Mouse (Mus musculus): Measurements from ENCODE around the gene Fam102a. TPM values are rescaled to one million over a fixed set of nuclear protein-coding genes. Genes with fewer than 3 reads are reported as not detected.
A peak's percentile ranks its signal among the peaks of the same experiment; 100 is the strongest.

Fam102a gene
- polyA plus RNA-seq, 1 experiment from 2014 or later: 12.7 TPM

GRCm38 (mm10) chr2:32524536-32525031 lies 10.5 kb upstream of the Fam102a start:
- Histone ChIP-seq H3K4me3 (ENCODE audit: low read length) (no peak overlapping the region), H3K9ac (ENCODE audit: low read length) (no peak overlapping the region), H3K9me3 (ENCODE audit: control insufficient read depth, low read length) (no peaks in the 10 kb centered on the region), H3K27ac (ENCODE audit: low read length) (no peak overlapping the region), H3K4me1 (replicated peaks; ENCODE audit: control insufficient read depth, insufficient read depth, low read length) (no peaks in the 10 kb centered on the region), H3K36me3 (ENCODE audit: control insufficient read depth, insufficient read depth, low read length) (no peaks in the 10 kb centered on the region), H3K27me3 (ENCODE audit: control insufficient read depth, insufficient read depth, low read depth, low read length) (no peaks in the 10 kb centered on the region), H3K4me2 (ENCODE audit: low read depth, low read length) (no peak overlapping the region)
- 65% methylated on average over 13 of the region's 13 CpGs for WGBS
- ATAC-seq (ENCODE audit: low read depth): peak; percentile 62

DNA sequence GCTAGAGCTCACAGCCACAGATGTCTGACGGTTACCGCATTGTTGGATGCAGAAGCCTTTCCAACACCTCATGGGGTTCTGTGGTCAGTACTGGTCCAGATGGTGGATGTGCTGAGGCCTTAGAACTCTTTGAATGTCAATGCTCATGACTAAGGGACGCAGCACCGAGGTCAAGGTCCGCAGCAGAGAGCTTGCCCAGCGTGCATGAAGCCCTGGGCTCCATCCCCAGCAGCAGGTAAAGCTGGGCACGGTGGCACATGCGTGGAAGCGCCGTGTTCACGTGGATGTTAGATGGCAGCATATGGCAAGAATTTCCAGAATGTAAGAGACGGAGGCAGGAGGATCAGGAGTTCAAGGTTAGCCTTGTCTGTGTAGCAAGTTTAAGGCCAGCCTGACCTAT lies 9.3 kb upstream of the Fam102a start:
- no peaks in the 10 kb centered on the region for H3K36me3 ChIP-seq (ENCODE audit: control insufficient read depth, insufficient read depth, low read length)
- 84% methylated on average over 12 of the region's 12 CpGs for WGBS
- H3K27me3 ChIP-seq (ENCODE audit: control insufficient read depth, insufficient read depth, low read depth, low read length): no peaks in the 10 kb centered on the region
- H3K27ac ChIP-seq (ENCODE audit: low read length): no peak overlapping the region
- no peak overlapping the region for H3K9ac ChIP-seq (ENCODE audit: low read length)
- no peak overlapping the region for H3K4me2 ChIP-seq (ENCODE audit: low read depth, low read length)
- no peaks in the 10 kb centered on the region for H3K4me1 ChIP-seq (replicated peaks; ENCODE audit: control insufficient read depth, insufficient read depth, low read length)
- no peak for ATAC-seq (ENCODE audit: low read depth)
- no peaks in the 10 kb centered on the region for H3K9me3 ChIP-seq (ENCODE audit: control insufficient read depth, low read length)
- H3K4me3 ChIP-seq (ENCODE audit: low read length): no peak overlapping the region

DNA sequence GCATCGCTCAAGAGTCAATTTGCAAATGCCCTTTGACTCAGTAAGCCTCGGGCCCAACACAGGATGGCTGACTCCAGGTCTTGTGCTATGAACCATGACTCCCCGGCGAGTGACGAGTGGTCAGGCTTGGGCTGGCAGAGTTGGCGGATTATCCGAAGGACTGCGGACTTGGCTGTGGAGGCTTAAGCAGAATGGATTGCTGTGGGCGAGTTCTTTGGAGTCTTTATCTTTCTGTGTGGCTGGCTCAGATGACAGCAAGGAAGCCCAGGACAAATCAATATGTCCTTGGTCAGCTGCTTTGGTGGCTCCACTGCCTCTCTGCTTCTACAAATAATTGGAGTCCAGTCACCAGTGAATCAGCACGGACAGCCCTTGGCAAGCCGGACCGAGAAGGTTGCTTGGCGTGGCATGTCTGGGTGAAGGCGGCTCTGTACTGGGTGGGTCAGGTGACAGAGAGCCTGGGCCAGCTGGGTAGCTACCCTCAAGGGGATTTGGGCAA lies 7.6 kb upstream of the Fam102a start:
- Histone ChIP-seq H3K27me3 (ENCODE audit: control insufficient read depth, insufficient read depth, low read depth, low read length) (no peaks in the 10 kb centered on the region), H3K9ac (ENCODE audit: low read length) (no peak overlapping the region), H3K36me3 (ENCODE audit: control insufficient read depth, insufficient read depth, low read length) (no peaks in the 10 kb centered on the region), H3K4me1 (replicated peaks; ENCODE audit: control insufficient read depth, insufficient read depth, low read length) (no peaks in the 10 kb centered on the region), H3K4me3 (ENCODE audit: low read length) (no peak overlapping the region), H3K27ac (ENCODE audit: low read length) (no peak overlapping the region), H3K4me2 (ENCODE audit: low read depth, low read length) (no peak overlapping the region), H3K9me3 (ENCODE audit: control insufficient read depth, low read length) (no peaks in the 10 kb centered on the region)
- ATAC-seq (ENCODE audit: low read depth): no peak
- WGBS: 78% methylated on average over 14 of the region's 14 CpGs

- Histone ChIP-seq H3K27me3 (ENCODE audit: control insufficient read depth, insufficient read depth, low read depth, low read length) (no peaks in the 10 kb centered on the region), H3K36me3 (ENCODE audit: control insufficient read depth, insufficient read depth, low read length) (no peaks in the 10 kb centered on the region), H3K9ac (ENCODE audit: low read length) (no peak overlapping the region), H3K4me1 (replicated peaks; ENCODE audit: control insufficient read depth, insufficient read depth, low read length) (peaks cover under 1% of the 10 kb centered on the region; the same call in 1 of the 2 replicates), H3K4me2 (ENCODE audit: low read depth, low read length) (no peak overlapping the region), H3K9me3 (ENCODE audit: control insufficient read depth, low read length) (no peaks in the 10 kb centered on the region), H3K27ac (ENCODE audit: low read length) (no peak overlapping the region), H3K4me3 (ENCODE audit: low read length) (no peak overlapping the region)
- 73% methylated on average over 1 of the region's 1 CpGs for WGBS
- ATAC-seq (ENCODE audit: low read depth): no peak
These were observed 6.8 kb upstream of the Fam102a start for GRCm38 (mm10) chr2:32528326-32528725.

DNA sequence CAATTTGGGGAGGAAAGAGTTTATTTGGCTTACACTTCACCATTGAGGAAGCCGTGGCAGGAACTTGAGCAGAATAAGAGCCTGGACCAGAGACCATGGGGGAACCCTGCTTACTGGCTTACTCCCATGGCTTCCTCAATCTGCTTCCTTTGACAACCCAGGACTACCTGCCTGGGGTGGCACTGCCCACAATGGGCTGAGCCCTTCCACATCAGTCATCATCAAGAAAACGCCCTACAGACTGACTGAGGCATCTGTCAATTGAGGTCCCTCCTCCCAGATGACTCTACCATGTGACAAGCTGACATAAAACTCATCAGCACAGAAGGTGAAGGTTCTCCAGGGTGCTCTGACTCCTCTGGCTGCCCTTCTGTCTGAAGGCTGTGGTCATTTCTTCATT lies 4.7 kb upstream of the Fam102a start:
- Histone ChIP-seq H3K9ac (ENCODE audit: low read length) (no peak overlapping the region), H3K4me1 (replicated peaks; ENCODE audit: control insufficient read depth, insufficient read depth, low read length) (peaks cover 10% of the 10 kb centered on the region), H3K9me3 (ENCODE audit: control insufficient read depth, low read length) (no peaks in the 10 kb centered on the region), H3K4me2 (ENCODE audit: low read depth, low read length) (no peak overlapping the region), H3K4me3 (ENCODE audit: low read length) (no peak overlapping the region), H3K27ac (ENCODE audit: low read length) (no peak overlapping the region), H3K27me3 (ENCODE audit: control insufficient read depth, insufficient read depth, low read depth, low read length) (no peaks in the 10 kb centered on the region), H3K36me3 (ENCODE audit: control insufficient read depth, insufficient read depth, low read length) (no peaks in the 10 kb centered on the region)
- ATAC-seq (ENCODE audit: low read depth): no peak
- WGBS: 67% methylated on average over 2 of the region's 2 CpGs

- no peak for ATAC-seq (ENCODE audit: low read depth)
These were observed 2.0 kb upstream of the Fam102a start for GRCm38 (mm10) chr2:32533163-32533562.

GRCm38 (mm10) chr2:32534061-32534732 lies 935 bp upstream of the Fam102a start:
- 7% methylated on average over 13 of the region's 13 CpGs for WGBS

More at GRCm38 (mm10) chr2:32533163-32533562, 2.0 kb upstream of the Fam102a start:
- H3K27ac ChIP-seq (ENCODE audit: low read length): no peak overlapping the region
- no peak overlapping the region for H3K9ac ChIP-seq (ENCODE audit: low read length)
- no peaks in the 10 kb centered on the region for H3K9me3 ChIP-seq (ENCODE audit: control insufficient read depth, low read length)
- no peaks in the 10 kb centered on the region for H3K36me3 ChIP-seq (ENCODE audit: control insufficient read depth, insufficient read depth, low read length)
- H3K4me1 ChIP-seq (replicated peaks; ENCODE audit: control insufficient read depth, insufficient read depth, low read length): peaks cover 32% of the 10 kb centered on the region
- H3K4me2 ChIP-seq (ENCODE audit: low read depth, low read length): no peak overlapping the region
- H3K27me3 ChIP-seq (ENCODE audit: control insufficient read depth, insufficient read depth, low read depth, low read length): no peaks in the 10 kb centered on the region
- WGBS: 70% methylated on average over 2 of the region's 2 CpGs
- H3K4me3 ChIP-seq (ENCODE audit: low read length): no peak overlapping the region

GRCm38 (mm10) chr2:32535501-32535991 lies 414 bp downstream of the Fam102a start:
- H3K36me3 ChIP-seq (ENCODE audit: control insufficient read depth, insufficient read depth, low read length): no peaks in the 10 kb centered on the region
- H3K4me1 ChIP-seq (replicated peaks; ENCODE audit: control insufficient read depth, insufficient read depth, low read length): peaks cover 55% of the 10 kb centered on the region
- peak overlapping the region; percentile 87 for H3K4me3 ChIP-seq (ENCODE audit: low read length)
- H3K27ac ChIP-seq (ENCODE audit: low read length): peak overlapping the region; percentile 98
- peak overlapping the region; percentile 87 for H3K4me2 ChIP-seq (ENCODE audit: low read depth, low read length)
- H3K9ac ChIP-seq (ENCODE audit: low read length): peak overlapping the region; percentile 92
- no peaks in the 10 kb centered on the region for H3K9me3 ChIP-seq (ENCODE audit: control insufficient read depth, low read length)
- ATAC-seq (ENCODE audit: low read depth): peak; percentile 60
- H3K27me3 ChIP-seq (ENCODE audit: control insufficient read depth, insufficient read depth, low read depth, low read length): no peaks in the 10 kb centered on the region
- 0% methylated on average over 28 of the region's 56 CpGs for WGBS

More at GRCm38 (mm10) chr2:32534061-32534732, 935 bp upstream of the Fam102a start:
- H3K4me3 ChIP-seq (ENCODE audit: low read length): peak overlapping the region; percentile 87
- H3K27ac ChIP-seq (ENCODE audit: low read length): peak overlapping the region; percentile 96
- no peaks in the 10 kb centered on the region for H3K9me3 ChIP-seq (ENCODE audit: control insufficient read depth, low read length)
- no peaks in the 10 kb centered on the region for H3K27me3 ChIP-seq (ENCODE audit: control insufficient read depth, insufficient read depth, low read depth, low read length)
- peaks cover 42% of the 10 kb centered on the region for H3K4me1 ChIP-seq (replicated peaks; ENCODE audit: control insufficient read depth, insufficient read depth, low read length)
- peak; percentile 44 for ATAC-seq (ENCODE audit: low read depth)
- H3K4me2 ChIP-seq (ENCODE audit: low read depth, low read length): peak overlapping the region; percentile 71
- no peaks in the 10 kb centered on the region for H3K36me3 ChIP-seq (ENCODE audit: control insufficient read depth, insufficient read depth, low read length)
- H3K9ac ChIP-seq (ENCODE audit: low read length): peak overlapping the region; percentile 64

- ATAC-seq (ENCODE audit: low read depth): no peak
- Histone ChIP-seq H3K4me3 (ENCODE audit: low read length) (peak overlapping the region; percentile 87), H3K36me3 (ENCODE audit: control insufficient read depth, insufficient read depth, low read length) (no peaks in the 10 kb centered on the region), H3K9ac (ENCODE audit: low read length) (peak overlapping the region; percentile 92), H3K27ac (ENCODE audit: low read length) (peak overlapping the region; percentile 98), H3K27me3 (ENCODE audit: control insufficient read depth, insufficient read depth, low read depth, low read length) (no peaks in the 10 kb centered on the region), H3K4me2 (ENCODE audit: low read depth, low read length) (peak overlapping the region; percentile 87), H3K9me3 (ENCODE audit: control insufficient read depth, low read length) (no peaks in the 10 kb centered on the region), H3K4me1 (replicated peaks; ENCODE audit: control insufficient read depth, insufficient read depth, low read length) (peaks cover 61% of the 10 kb centered on the region)
- under 1% methylated on average over 14 of the region's 14 CpGs for WGBS
These were observed 1.0 kb downstream of the Fam102a start for GRCm38 (mm10) chr2:32536086-32536633.
